Mouse (Mus musculus): Measurements from ENCODE around the gene Surf2. TPM values are rescaled to one million over a fixed set of nuclear protein-coding genes. Genes with fewer than 3 reads are reported as not detected.

Surf2 gene
- polyA plus RNA-seq, 1 experiment: 31.4 TPM

- H3K4me1 ChIP-seq (ENCODE audit: control insufficient read depth, insufficient read depth, low read length): peaks cover 32% of the 10 kb centered on the region
- no peaks in the 10 kb centered on the region for H3K27me3 ChIP-seq (replicated peaks; ENCODE audit: control insufficient read depth, insufficient read depth, low read length)
- DNase-seq: peak; percentile 76
- under 1% methylated on average over 49 of the region's 49 CpGs for WGBS
- peak overlapping the region; percentile 84 for H3K27ac ChIP-seq (ENCODE audit: insufficient read depth, low read depth, low read length)
- H3K4me3 ChIP-seq (ENCODE audit: insufficient read depth, low read depth, low read length): peak overlapping the region; percentile 88
- H3K36me3 ChIP-seq (ENCODE audit: control insufficient read depth, insufficient read depth, low read length): no peaks in the 10 kb centered on the region
- no peak for TF ChIP-seq CTCF (conservative IDR thresholded peaks at IDR 0.05; ENCODE audit: insufficient read depth, insufficient read length, low read depth, low read length)
- no peak for TF ChIP-seq POLR2A (IDR thresholded peaks at IDR 0.05; ENCODE audit: low read depth, low read length)
Measured at GRCm38 (mm10) chr2:26932473-26933303, 16.5 kb downstream of the Surf2 start.

GRCm38 (mm10) chr2:26933304-26934055 lies 17.3 kb downstream of the Surf2 start, which contains the start of the genes Surf4 and Stkld1:
Surf4 (minus strand) TSS chr2:26933928.
Stkld1 (plus strand) TSS chr2:26934047.
- H3K36me3 ChIP-seq (ENCODE audit: control insufficient read depth, insufficient read depth, low read length): no peaks in the 10 kb centered on the region
- peak within 1 kb of the TSS; percentile 84 for H3K27ac ChIP-seq (ENCODE audit: insufficient read depth, low read depth, low read length)
- under 1% methylated on average over 69 of the region's 70 CpGs for WGBS
- H3K27me3 ChIP-seq (replicated peaks; ENCODE audit: control insufficient read depth, insufficient read depth, low read length): no peaks in the 10 kb centered on the region
- TF ChIP-seq CTCF (conservative IDR thresholded peaks at IDR 0.05; ENCODE audit: insufficient read depth, insufficient read length, low read depth, low read length) (no peak), POLR2A (IDR thresholded peaks at IDR 0.05; ENCODE audit: low read depth, low read length) (peak; percentile 64)
- peak; percentile 98 for DNase-seq
- peak within 1 kb of the TSS; percentile 88 for H3K4me3 ChIP-seq (ENCODE audit: insufficient read depth, low read depth, low read length)
- H3K4me1 ChIP-seq (ENCODE audit: control insufficient read depth, insufficient read depth, low read length): peaks cover 26% of the 10 kb centered on the region

- H3K4me3 ChIP-seq (ENCODE audit: insufficient read depth, low read depth, low read length): no peak overlapping the region
- peaks cover 18% of the 10 kb centered on the region for H3K4me1 ChIP-seq (ENCODE audit: control insufficient read depth, insufficient read depth, low read length)
- H3K27me3 ChIP-seq (replicated peaks; ENCODE audit: control insufficient read depth, insufficient read depth, low read length): no peaks in the 10 kb centered on the region
- WGBS: 85% methylated on average over 2 of the region's 2 CpGs
- no peak for DNase-seq
- H3K27ac ChIP-seq (ENCODE audit: insufficient read depth, low read depth, low read length): no peak overlapping the region
- no peaks in the 10 kb centered on the region for H3K36me3 ChIP-seq (ENCODE audit: control insufficient read depth, insufficient read depth, low read length)
- TF ChIP-seq POLR2A (IDR thresholded peaks at IDR 0.05; ENCODE audit: low read depth, low read length): no peak
- TF ChIP-seq CTCF (conservative IDR thresholded peaks at IDR 0.05; ENCODE audit: insufficient read depth, insufficient read length, low read depth, low read length): no peak
Measured at GRCm38 (mm10) chr2:26935286-26935685, 19.1 kb downstream of the Surf2 start.

GRCm38 (mm10) chr2:26936425-26936824 lies 20.3 kb downstream of the Surf2 start:
- H3K4me3 ChIP-seq (ENCODE audit: insufficient read depth, low read depth, low read length): no peak overlapping the region
- no peak overlapping the region for H3K27ac ChIP-seq (ENCODE audit: insufficient read depth, low read depth, low read length)
- H3K4me1 ChIP-seq (ENCODE audit: control insufficient read depth, insufficient read depth, low read length): peaks cover 8% of the 10 kb centered on the region
- H3K27me3 ChIP-seq (replicated peaks; ENCODE audit: control insufficient read depth, insufficient read depth, low read length): no peaks in the 10 kb centered on the region
- TF ChIP-seq CTCF (conservative IDR thresholded peaks at IDR 0.05; ENCODE audit: insufficient read depth, insufficient read length, low read depth, low read length) (no peak), POLR2A (IDR thresholded peaks at IDR 0.05; ENCODE audit: low read depth, low read length) (no peak)
- H3K36me3 ChIP-seq (ENCODE audit: control insufficient read depth, insufficient read depth, low read length): no peaks in the 10 kb centered on the region
- WGBS: 44% methylated on average over 1 of the region's 1 CpGs
- no peak for DNase-seq

GRCm38 (mm10) chr2:26941539-26941938 lies 25.4 kb downstream of the Surf2 start:
- Histone ChIP-seq H3K27ac (ENCODE audit: insufficient read depth, low read depth, low read length) (no peak overlapping the region), H3K36me3 (ENCODE audit: control insufficient read depth, insufficient read depth, low read length) (no peaks in the 10 kb centered on the region), H3K4me3 (ENCODE audit: insufficient read depth, low read depth, low read length) (no peak overlapping the region), H3K27me3 (replicated peaks; ENCODE audit: control insufficient read depth, insufficient read depth, low read length) (no peaks in the 10 kb centered on the region), H3K4me1 (ENCODE audit: control insufficient read depth, insufficient read depth, low read length) (no peaks in the 10 kb centered on the region)
- peak; percentile 30 for DNase-seq
- 32% methylated on average over 5 of the region's 5 CpGs for WGBS
- peak; percentile 53 for TF ChIP-seq CTCF (conservative IDR thresholded peaks at IDR 0.05; ENCODE audit: insufficient read depth, insufficient read length, low read depth, low read length)
- TF ChIP-seq POLR2A (IDR thresholded peaks at IDR 0.05; ENCODE audit: low read depth, low read length): no peak

GRCm38 (mm10) chr2:26943253-26943652 lies 27.1 kb downstream of the Surf2 start:
- H3K4me3 ChIP-seq (ENCODE audit: insufficient read depth, low read depth, low read length): no peak overlapping the region
- no peaks in the 10 kb centered on the region for H3K27me3 ChIP-seq (replicated peaks; ENCODE audit: control insufficient read depth, insufficient read depth, low read length)
- no peaks in the 10 kb centered on the region for H3K4me1 ChIP-seq (ENCODE audit: control insufficient read depth, insufficient read depth, low read length)
- 87% methylated on average over 3 of the region's 3 CpGs for WGBS
- no peak for DNase-seq
- TF ChIP-seq CTCF (conservative IDR thresholded peaks at IDR 0.05; ENCODE audit: insufficient read depth, insufficient read length, low read depth, low read length) (no peak), POLR2A (IDR thresholded peaks at IDR 0.05; ENCODE audit: low read depth, low read length) (no peak)
- no peak overlapping the region for H3K27ac ChIP-seq (ENCODE audit: insufficient read depth, low read depth, low read length)
- H3K36me3 ChIP-seq (ENCODE audit: control insufficient read depth, insufficient read depth, low read length): no peaks in the 10 kb centered on the region

GRCm38 (mm10) chr2:26950411-26950810 lies 34.2 kb downstream of the Surf2 start:
- DNase-seq: no peak
- TF ChIP-seq POLR2A (IDR thresholded peaks at IDR 0.05; ENCODE audit: low read depth, low read length): no peak
- no peak for TF ChIP-seq CTCF (conservative IDR thresholded peaks at IDR 0.05; ENCODE audit: insufficient read depth, insufficient read length, low read depth, low read length)
- Histone ChIP-seq H3K27me3 (replicated peaks; ENCODE audit: control insufficient read depth, insufficient read depth, low read length) (no peaks in the 10 kb centered on the region), H3K36me3 (ENCODE audit: control insufficient read depth, insufficient read depth, low read length) (0 out of 2 replicates have a peak, but pooled peaks cover 1% of the 10 kb centered on the region), H3K4me3 (ENCODE audit: insufficient read depth, low read depth, low read length) (no peak overlapping the region), H3K4me1 (ENCODE audit: control insufficient read depth, insufficient read depth, low read length) (no peaks in the 10 kb centered on the region), H3K27ac (ENCODE audit: insufficient read depth, low read depth, low read length) (no peak overlapping the region)
- WGBS: 89% methylated on average over 2 of the region's 2 CpGs

Measured in kidney, adult 2 months (tissue).